Mouse (Mus musculus) heart, adult 2 months (tissue): ENCODE measurements around the gene Zdhhc4. TPM values are rescaled to one million over a fixed set of nuclear protein-coding genes. Genes with fewer than 3 reads are reported as not detected.

ENCODE experiments used
- DNase-seq, 2 experiments: peaks; one replicate each; pipeline ENCODE4 v3.0.0; 2021
- H3K27ac ChIP-seq: fragments of 200-600 bp; 2 replicates; pipeline ENCODE4 v1.8.1; 2022
- H3K27me3 ChIP-seq: fragments of 200-500 bp; 2 replicates; pipeline ENCODE4 v1.6.1; 2012; ENCODE audit warnings: mild to moderate bottlenecking, low read length, inconsistent platforms, mixed read lengths; ENCODE audit not compliant: control insufficient read depth, insufficient read depth
- H3K36me3 ChIP-seq: fragments of 200-500 bp; 2 replicates; pipeline ENCODE4 v1.6.1; 2012; ENCODE audit warnings: low read length, inconsistent platforms; ENCODE audit not compliant: control insufficient read depth, insufficient read depth
- H3K4me1 ChIP-seq: fragments of 200-500 bp; 2 replicates; pipeline ENCODE4 v1.6.1; 2011; ENCODE audit warnings: low read length; ENCODE audit not compliant: control insufficient read depth, insufficient read depth
- H3K4me3 ChIP-seq: fragments of 200-600 bp; 2 replicates; pipeline ENCODE4 v1.8.1; 2022
- H3K79me2 ChIP-seq: fragments of 200-500 bp; replicated peaks from 2 replicates; pipeline ENCODE4 v1.6.1; 2012; ENCODE audit warnings: mild to moderate bottlenecking, inconsistent platforms, low read length, moderate library complexity, mixed read lengths; ENCODE audit not compliant: control insufficient read depth, insufficient read depth
- H3K9ac ChIP-seq: fragments of 200-500 bp; 2 replicates; pipeline ENCODE4 v1.6.1; 2012; ENCODE audit warnings: low read depth, mild to moderate bottlenecking, control low read depth, inconsistent platforms, low read length, mixed read lengths
- CTCF ChIP-seq: fragments of 200-600 bp; IDR thresholded peaks from 2 replicates; pipeline ENCODE4 v1.8.1; 2022; ENCODE audit warnings: antibody characterized with exemption, mild to moderate bottlenecking, moderate library complexity
- EP300 ChIP-seq: fragments of 200-500 bp; IDR thresholded peaks from 2 replicates; pipeline ENCODE4 v1.6.1; 2011; ENCODE audit warnings: low read depth, low read length, control low read depth; ENCODE audit not compliant: insufficient read depth
- POLR2A ChIP-seq: fragments of 200-500 bp; IDR thresholded peaks from 2 replicates; pipeline ENCODE4 v1.6.1; 2011; ENCODE audit warnings: mild to moderate bottlenecking, low read depth, low read length, control low read depth; ENCODE audit not compliant: insufficient read depth
- WGBS: fragments of 180-500 bp; shearing (Covaris S2); methylation state at CpG from one replicate; pipeline ENCODE4 v1.1.7; 2018; 5-methylcytosine and 5-hydroxymethylcytosine counted together
- intact Hi-C: fragments of 180-260 bp; cut with DNase I; formaldehyde crosslinking; loops from one replicate; pipeline ENCODE4 v1.15.1; 2025
- polyA plus RNA-seq: library from polyadenylated mRNA; depleted of rRNA; stranded (reverse); fragments of >200 nt; gene quantifications from 2 replicates; pipeline ENCODE4 v1.2.3, GENCODE M21; 2012
- total RNA-seq, 2 experiments: library from RNA; stranded (reverse); gene quantifications; 2 replicates each; pipeline ENCODE4 v1.2.3; 2021

Zdhhc4 gene
- total and polyA plus RNA-seq, 3 experiments: 26.6 to 48.4 (median 26.7) TPM

- intact Hi-C loops: no loop called here
- DNase-seq: no peak
- 4% methylated on average over 36 of the region's 36 CpGs for whole genome bisulfite sequencing
- TF ChIP-seq CTCF (no peak), POLR2A (no peak)
- Histone ChIP-seq H3K27ac (no peak overlapping the region), H3K9ac (no peak overlapping the region), H3K27me3 (peaks cover 5% of the 10 kb centered on the region), H3K4me1 (no peaks in the 10 kb centered on the region), H3K36me3 (no peaks in the 10 kb centered on the region), H3K79me2 (no peaks in the 10 kb centered on the region), H3K4me3 (no peak overlapping the region)
Measured at GRCm38 (mm10) chr5:143369611-143370255, 40.7 kb upstream of the Zdhhc4 start.

- DNase-seq: no peak
- no peaks in the 10 kb centered on the region for H3K4me1 ChIP-seq
- WGBS: 69% methylated on average over 3 of the region's 3 CpGs
- no peaks in the 10 kb centered on the region for H3K79me2 ChIP-seq
- H3K4me3 ChIP-seq: no peak overlapping the region
- intact Hi-C loops: no loop called here
- peaks cover 6% of the 10 kb centered on the region for H3K27me3 ChIP-seq
- no peaks in the 10 kb centered on the region for H3K36me3 ChIP-seq
- TF ChIP-seq EP300 (no peak), POLR2A (no peak), CTCF (no peak)
- H3K27ac ChIP-seq: no peak overlapping the region
- no peak overlapping the region for H3K9ac ChIP-seq
Measured at GRCm38 (mm10) chr5:143367931-143368330, 38.9 kb upstream of the Zdhhc4 start.

GRCm38 (mm10) chr5:143363678-143364615 lies 34.9 kb upstream of the Zdhhc4 start:
- Histone ChIP-seq H3K79me2 (no peaks in the 10 kb centered on the region), H3K4me3 (peak overlapping the region; percentile 38), H3K27ac (no peak overlapping the region), H3K4me1 (no peaks in the 10 kb centered on the region), H3K36me3 (no peaks in the 10 kb centered on the region), H3K9ac (peak overlapping the region; percentile 8), H3K27me3 (peaks cover 2% of the 10 kb centered on the region)
- TF ChIP-seq CTCF: no peak
- no peak for TF ChIP-seq POLR2A
- TF ChIP-seq EP300: no peak
- WGBS: 1% methylated on average over 47 of the region's 47 CpGs
- intact Hi-C loops: no loop called here
- no peak for DNase-seq

- H3K9ac ChIP-seq: no peak overlapping the region
- 68% methylated on average over 7 of the region's 7 CpGs for WGBS
- H3K4me1 ChIP-seq: no peaks in the 10 kb centered on the region
- H3K79me2 ChIP-seq: no peaks in the 10 kb centered on the region
- no peak overlapping the region for H3K27ac ChIP-seq
- H3K4me3 ChIP-seq: no peak overlapping the region
- TF ChIP-seq CTCF (no peak), POLR2A (no peak), EP300 (no peak)
- H3K27me3 ChIP-seq: peaks cover 6% of the 10 kb centered on the region
- DNase-seq: no peak
- intact Hi-C loops: no loop called here
- H3K36me3 ChIP-seq: no peaks in the 10 kb centered on the region
Measured at GRCm38 (mm10) chr5:143361428-143361827, 32.4 kb upstream of the Zdhhc4 start.

- no peaks in the 10 kb centered on the region for H3K79me2 ChIP-seq
- no peak overlapping the region for H3K27ac ChIP-seq
- H3K36me3 ChIP-seq: no peaks in the 10 kb centered on the region
- H3K4me1 ChIP-seq: no peaks in the 10 kb centered on the region
- H3K4me3 ChIP-seq: no peak overlapping the region
- no peak for DNase-seq
- H3K9ac ChIP-seq: no peak overlapping the region
- no peak for TF ChIP-seq EP300
- no peak for TF ChIP-seq POLR2A
- peak; percentile 45 for TF ChIP-seq CTCF
- WGBS: 52% methylated on average over 5 of the region's 5 CpGs
- intact Hi-C loops: no loop called here
- H3K27me3 ChIP-seq: peaks cover 6% of the 10 kb centered on the region
Measured at GRCm38 (mm10) chr5:143360000-143360399, 30.9 kb upstream of the Zdhhc4 start.

GRCm38 (mm10) chr5:143359263-143359662 lies 30.2 kb upstream of the Zdhhc4 start:
- no peak for TF ChIP-seq POLR2A
- no peak for TF ChIP-seq CTCF
- no peak for TF ChIP-seq EP300
- H3K27ac ChIP-seq: no peak overlapping the region
- WGBS: 28% methylated on average over 7 of the region's 7 CpGs
- no peaks in the 10 kb centered on the region for H3K4me1 ChIP-seq
- H3K79me2 ChIP-seq: no peaks in the 10 kb centered on the region
- no peaks in the 10 kb centered on the region for H3K36me3 ChIP-seq
- no peak for DNase-seq
- intact Hi-C loops: no loop called here
- H3K9ac ChIP-seq: no peak overlapping the region
- H3K4me3 ChIP-seq: no peak overlapping the region
- peaks cover 6% of the 10 kb centered on the region for H3K27me3 ChIP-seq
